Mouse (Mus musculus): ENCODE measurements around the gene Ppm1n.

Ppm1n gene

DNA sequence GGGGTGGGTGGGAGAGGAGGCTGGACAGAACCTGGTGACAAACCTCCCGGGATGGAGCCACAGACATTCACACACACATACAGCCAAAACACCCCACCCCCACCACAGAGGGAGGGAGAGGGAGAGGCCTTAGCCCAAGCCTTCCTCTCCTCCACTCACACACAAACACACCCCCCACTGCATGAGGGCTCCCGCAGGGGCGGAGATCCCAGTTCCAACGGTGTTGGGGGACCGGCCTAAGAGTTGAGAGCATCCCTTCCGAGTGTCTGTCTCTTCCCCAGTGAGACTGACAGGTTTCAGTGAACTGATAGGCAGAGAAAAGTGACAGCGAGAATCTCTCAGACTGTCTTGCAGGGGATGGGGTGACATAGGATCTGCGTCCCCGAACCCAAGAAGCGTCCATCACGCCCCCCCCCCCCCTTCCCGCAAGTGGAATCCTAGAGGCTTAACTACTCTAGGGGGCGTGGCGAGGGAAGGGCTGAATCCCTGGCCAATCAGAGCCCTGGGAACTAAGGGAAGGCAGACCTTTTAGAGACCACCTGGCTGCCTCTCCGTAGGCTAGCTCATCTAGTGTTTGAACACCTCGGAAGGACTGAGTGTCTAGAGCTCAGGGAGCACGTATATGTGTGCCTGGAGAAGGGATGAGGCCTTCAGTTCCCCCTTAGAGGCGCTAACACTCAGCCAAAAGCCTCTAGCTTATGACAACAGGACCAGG, 28.0 kb upstream of the Ppm1n start:
- peak; percentile 64 for DNase-seq (ENCODE audit: low spot score)

- DNase-seq (ENCODE audit: low spot score) = no peak
These were observed 27.2 kb upstream of the Ppm1n start for GRCm38 (mm10) chr7:19306819-19307738.

- no peak for DNase-seq (ENCODE audit: low spot score)
These were observed 26.2 kb upstream of the Ppm1n start for GRCm38 (mm10) chr7:19305796-19306765.

DNA sequence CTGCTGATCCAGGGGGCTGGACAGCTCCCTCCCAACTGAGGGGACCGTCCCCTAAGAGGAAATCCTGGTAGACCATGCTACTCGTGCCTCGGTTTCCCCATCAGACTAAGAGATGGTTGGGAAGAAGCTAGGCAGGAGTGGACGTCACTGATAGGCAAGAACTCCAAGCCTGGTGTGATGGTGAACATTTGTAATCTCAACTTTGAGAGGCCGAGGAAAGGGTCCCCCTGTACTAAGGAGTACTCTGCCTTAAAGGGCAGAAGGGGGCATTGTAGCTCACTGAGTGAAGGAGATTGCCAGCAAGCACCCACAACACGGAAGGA, 25.5 kb upstream of the Ppm1n start:
- DNase-seq (ENCODE audit: low spot score) = no peak

DNA sequence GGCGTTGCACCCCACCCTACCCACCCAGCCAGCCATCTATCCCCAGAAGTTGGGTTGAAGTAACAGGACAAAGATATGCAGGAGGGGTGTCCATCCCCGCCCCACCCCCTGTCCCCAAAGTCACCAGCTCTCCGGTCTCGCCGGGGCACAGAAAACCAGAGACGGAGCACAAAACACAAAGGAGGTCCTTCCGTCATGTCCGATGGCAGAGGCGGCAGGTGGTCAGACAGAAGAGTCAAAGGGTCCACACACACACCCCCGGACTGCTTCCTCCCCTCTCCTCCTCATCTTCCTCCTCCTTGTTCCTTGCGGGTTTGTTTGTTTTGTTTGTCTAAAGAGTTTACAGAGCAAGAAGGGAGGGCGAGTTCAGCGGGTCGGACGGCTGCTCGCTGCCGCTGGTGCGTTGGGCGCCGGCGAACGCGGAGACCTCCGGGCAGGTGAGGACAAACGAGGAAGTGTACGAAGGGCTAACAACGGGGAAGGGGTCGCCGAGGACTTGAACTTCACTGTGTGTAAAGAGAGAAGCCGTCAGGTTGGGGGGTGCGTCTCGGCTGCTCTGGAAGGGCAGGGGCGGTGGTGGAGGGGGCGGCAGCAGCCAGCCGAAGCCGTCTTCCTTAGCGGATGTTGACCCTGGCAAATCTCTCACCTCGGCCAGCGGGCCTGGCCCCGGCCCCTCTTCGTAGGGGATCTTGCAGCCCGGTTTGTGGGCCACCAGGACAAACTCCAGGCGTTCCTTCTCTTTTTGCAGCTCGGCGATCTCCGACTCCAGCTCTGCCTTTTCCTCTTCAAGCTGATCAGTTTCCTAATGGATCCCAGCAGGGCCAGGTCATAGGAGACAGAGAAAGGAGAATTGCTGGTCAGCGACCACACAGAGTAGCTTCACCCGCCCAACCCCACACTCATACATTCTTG, 24.9 kb upstream of the Ppm1n start:
- no peak for DNase-seq (ENCODE audit: low spot score)

GRCm38 (mm10) chr7:19303770-19304169, 23.9 kb upstream of the Ppm1n start:
- peak; percentile 71 for DNase-seq (ENCODE audit: low spot score)

DNA sequence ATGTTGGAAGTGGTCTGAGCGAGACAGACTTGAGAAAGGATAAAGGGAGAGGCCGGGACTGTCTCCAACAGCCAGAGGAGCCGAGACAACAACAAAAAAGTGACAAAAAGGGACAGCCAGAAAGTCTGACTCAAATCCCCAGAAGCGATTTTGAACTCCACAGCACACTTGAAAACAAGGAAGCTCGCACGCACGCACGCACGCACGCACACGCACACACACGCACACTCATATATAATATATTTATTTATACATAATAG, 23.1 kb upstream of the Ppm1n start:
- no peak for DNase-seq (ENCODE audit: low spot score)

GRCm38 (mm10) chr7:19302264-19303045, 22.6 kb upstream of the Ppm1n start:
- DNase-seq (ENCODE audit: low spot score) = no peak

DNA sequence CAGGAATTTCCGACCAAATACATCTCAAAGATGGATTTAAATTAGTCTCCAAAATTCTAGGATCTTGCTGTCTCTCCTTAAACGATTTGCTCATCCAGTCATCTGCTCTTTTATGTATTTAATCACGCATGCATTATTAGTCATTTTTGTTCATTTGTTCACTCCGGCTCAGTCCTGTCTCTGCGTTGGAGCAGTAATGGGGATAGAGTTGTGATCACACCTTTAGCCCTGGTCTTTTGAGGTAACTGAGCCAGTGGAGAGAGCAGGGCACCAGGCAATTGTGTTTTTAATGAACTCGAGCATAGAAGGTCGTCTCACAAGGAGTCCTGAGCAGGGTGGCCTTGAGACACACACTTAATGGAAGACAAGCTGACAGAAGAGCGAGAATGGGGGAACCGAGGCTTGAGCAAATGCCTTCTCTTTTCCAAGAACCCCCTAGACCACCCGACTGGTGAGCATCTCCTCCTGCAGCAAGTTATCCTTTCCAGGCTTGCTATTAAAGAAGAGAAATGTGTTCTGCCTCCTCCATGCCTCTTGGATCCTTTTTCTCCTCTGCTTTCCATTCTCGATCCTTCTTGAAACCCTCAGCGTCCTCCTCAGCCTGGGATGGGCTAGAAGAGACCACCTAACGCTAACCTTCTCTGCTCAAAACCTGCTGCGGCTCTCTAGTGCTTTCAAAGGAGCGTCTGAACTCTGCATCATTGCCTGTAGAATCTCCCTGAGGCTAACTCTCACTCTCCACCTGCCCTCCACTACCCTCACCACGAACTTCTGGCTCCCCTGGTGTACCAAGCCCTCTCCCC, 21.8 kb upstream of the Ppm1n start:
- DNase-seq (ENCODE audit: low spot score) = no peak

GRCm38 (mm10) chr7:19300501-19301421, 20.9 kb upstream of the Ppm1n start:
- peak; percentile 65 for DNase-seq (ENCODE audit: low spot score)

- no peak for DNase-seq (ENCODE audit: low spot score)
These were observed 19.3 kb upstream of the Ppm1n start for GRCm38 (mm10) chr7:19299194-19299593.

DNA sequence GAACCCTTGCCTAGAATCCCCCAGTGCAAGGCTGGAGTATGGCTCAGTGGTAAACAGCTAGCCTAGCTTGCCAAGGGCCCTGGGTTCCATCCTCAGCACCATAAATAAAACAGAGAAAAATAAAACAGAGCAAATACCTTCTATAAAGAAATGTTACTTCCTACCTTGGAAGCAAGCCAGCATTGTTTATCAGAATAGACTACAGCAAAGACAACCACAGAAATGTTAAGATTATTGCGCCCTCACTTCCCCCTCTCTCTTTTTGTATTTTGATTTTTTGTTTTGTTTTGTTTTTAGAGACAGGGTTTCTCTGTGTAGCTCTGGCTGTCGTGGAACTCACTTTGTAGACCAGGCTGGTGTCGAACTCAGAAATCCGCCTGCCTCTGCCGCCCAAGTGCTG, 17.9 kb upstream of the Ppm1n start:
- no peak for DNase-seq (ENCODE audit: low spot score)

DNA sequence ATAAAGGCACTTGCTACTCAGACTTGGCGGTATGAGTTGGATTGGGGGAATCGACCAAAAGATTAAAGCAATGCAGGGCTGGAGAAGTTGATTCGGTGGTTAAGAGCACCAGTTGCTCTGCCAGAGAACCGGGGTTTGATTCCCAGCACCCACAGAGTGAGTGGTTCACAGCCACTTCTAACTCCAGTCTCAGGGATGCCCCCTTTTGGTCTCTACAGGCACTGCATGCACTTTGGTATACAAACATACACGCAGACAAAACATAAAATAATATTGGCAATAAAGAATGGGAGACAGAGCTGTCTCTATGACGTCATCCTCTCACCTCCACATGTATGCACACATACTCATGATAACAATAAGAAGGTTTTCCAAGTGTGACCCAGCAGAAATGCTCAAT, 17.2 kb upstream of the Ppm1n start:
- no peak for DNase-seq (ENCODE audit: low spot score)

- DNase-seq (ENCODE audit: low spot score) = peak; percentile 94
These were observed 15.8 kb upstream of the Ppm1n start for GRCm38 (mm10) chr7:19295503-19296185.

GRCm38 (mm10) chr7:19290969-19291596, 11.2 kb upstream of the Ppm1n start:
- peak; percentile 33 for DNase-seq (ENCODE audit: low spot score)

DNA sequence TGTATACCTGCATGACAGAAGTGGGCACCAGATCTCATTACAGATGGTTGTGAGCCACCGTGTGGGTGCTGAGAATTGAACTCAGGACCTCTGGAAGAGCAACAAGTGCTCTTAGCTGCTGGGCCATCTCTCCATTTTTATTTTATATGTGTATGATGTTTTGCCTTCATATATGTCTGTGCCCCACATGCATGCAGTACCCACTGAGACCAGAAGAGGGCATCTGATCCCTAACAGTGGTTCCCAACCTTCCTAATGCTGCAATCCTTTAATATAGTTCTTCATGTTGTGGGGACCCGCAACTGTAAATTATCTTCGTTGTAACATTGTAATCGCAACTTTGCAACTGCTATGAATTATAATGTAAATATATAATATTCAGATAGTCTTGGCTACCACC, 4.9 kb upstream of the Ppm1n start:
- no peak for DNase-seq (ENCODE audit: low spot score)

- no peak for DNase-seq (ENCODE audit: low spot score)
These were observed 3.5 kb upstream of the Ppm1n start for GRCm38 (mm10) chr7:19283406-19283804.

All from ovary, postnatal 36 days (tissue).